Mouse (Mus musculus): ENCODE data around the gene Tmem120b. TPM values are rescaled to one million over a fixed set of nuclear protein-coding genes. Genes with fewer than 3 reads are reported as not detected.
"Not testable (repeated sequence)": the region's sequence is repeated elsewhere in the genome, so short reads cannot be mapped to it uniquely, and the experiment has no call there.

Gene Tmem120b
- polyA plus RNA-seq, 1 experiment from 2014 or later: 10.4 TPM

DNA sequence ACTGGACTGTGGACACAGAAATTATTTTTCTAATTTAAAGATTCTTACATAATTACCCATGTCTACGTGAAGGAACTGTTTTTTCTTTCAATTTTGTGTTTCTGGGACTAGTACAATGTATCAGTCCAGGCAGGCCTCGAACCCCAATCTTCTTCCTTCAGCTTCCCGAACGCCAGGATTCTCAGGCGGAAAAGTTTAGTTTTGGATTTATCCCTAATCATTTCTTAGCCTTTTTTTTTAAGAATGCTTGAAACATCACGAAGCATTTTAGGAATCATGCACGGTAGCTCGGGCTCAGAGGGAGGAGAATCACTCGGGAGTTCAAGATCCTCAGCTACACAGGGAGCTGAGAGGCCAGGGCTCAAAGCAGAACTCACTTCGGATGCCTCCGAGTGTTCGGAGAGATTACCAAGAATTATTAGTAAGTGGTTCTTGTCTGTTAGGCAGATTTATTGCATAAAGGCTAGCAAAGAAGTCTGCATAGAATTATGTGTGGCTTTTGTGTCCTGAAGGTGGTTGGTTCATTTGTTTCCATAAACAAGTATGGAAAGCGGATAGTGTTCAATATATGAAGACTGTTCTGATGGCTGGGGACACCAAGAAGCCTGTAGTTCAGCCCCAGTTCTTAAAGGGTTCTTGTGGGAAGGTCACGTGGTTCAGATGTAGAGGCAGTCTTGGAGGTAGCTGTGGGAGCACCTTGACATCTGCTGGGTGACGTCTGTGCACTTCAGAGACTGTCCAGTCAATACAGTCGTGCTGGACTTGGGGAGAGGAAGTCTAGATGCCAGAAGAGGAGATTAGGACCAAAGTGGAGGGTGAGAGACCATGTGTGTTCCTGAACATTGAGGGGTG, 9.7 kb upstream of the Tmem120b start:
- peaks cover 17% of the 10 kb centered on the region for H3K4me1 ChIP-seq
- WGBS: 51% methylated on average over 16 of the region's 16 CpGs
- H3K36me3 ChIP-seq (replicated peaks): no peaks in the 10 kb centered on the region
- DNase-seq (ENCODE audit: extremely low spot score, low spot score): no peak
- H3K9me3 ChIP-seq: 0 out of 2 replicates have a peak, but pooled peaks cover 4% of the 10 kb centered on the region
- H3K27me3 ChIP-seq (ENCODE audit: poor library complexity, severe bottlenecking): no peaks in the 10 kb centered on the region
- peak overlapping the region; percentile 82 for H3K27ac ChIP-seq
- peak overlapping the region; percentile 50 for H3K4me3 ChIP-seq

DNA sequence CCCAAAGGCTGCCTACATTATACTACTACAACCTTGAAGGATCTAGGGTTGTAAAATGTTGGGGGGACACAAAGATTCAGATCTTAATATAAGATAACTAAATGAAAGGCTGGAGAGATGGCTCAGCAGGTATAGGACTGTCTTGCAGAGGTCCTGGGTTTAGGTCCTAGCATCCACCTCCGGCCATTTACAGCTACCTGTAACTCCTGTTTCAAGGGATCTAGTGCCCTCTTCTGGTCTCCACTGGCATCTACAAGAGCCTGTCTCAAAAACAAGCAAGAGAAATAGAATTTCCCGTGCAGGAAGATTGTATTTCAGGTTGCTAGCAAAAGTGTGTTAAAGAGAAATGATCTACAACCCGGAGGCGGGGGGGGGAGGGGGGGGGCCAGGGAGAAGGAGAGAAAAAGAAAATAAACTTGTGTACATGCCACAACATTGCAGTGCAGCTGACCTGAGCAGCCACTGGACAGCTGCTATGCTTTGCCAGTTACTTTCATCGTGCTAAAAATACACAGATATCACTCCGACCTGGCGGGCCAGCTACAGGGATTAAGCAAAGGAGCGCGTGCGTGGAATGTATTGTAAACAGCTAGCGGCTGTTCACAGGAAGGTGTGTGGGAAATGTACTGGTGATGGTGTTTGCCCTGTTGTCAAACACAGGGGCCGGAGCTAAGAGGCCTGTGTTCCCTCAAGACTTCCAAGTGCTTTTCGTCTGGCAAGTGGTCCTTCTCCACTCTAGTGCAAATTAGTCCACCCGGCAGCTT, 8.3 kb upstream of the Tmem120b start:
- WGBS: 47% methylated on average over 14 of the region's 14 CpGs
- no peaks in the 10 kb centered on the region for H3K27me3 ChIP-seq (ENCODE audit: poor library complexity, severe bottlenecking)
- no peaks in the 10 kb centered on the region for H3K36me3 ChIP-seq (replicated peaks)
- H3K27ac ChIP-seq: no peak overlapping the region
- H3K4me3 ChIP-seq: no peak overlapping the region
- 0 out of 2 replicates have a peak, but pooled peaks cover 4% of the 10 kb centered on the region for H3K9me3 ChIP-seq
- H3K4me1 ChIP-seq: peaks cover 17% of the 10 kb centered on the region
- DNase-seq (ENCODE audit: extremely low spot score, low spot score): no peak

DNA sequence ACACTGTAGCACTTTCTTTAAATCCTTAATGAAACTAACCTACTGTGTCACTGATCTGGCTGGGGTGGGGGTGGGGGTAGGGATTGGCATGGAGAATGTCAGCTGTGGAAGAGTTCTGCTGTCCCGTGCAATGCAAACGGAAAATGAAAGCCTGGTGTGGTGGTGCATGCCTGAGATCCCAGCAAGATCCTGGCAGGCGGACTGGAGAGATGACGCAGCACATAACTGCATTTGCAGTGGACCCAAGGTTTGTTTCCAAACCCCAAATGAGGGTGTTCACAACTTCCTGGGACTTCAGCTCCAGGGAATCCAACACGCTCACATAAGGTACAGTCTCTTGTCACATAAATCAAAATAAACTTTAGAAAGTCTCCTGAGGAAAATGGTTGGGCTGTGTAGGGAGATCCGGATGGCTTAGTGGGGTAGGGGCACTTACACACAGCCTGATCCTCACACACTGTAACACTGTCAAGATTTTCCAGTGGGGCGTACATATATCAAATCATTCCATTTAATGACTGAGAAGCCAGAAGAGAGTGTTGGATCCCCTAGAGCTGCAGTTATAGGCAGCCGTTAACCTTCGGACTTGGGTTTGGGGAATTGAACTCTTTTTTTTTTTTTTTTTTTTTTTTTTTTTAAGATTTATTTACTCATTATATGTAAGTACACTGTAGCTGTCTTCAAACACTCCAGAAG, 7.4 kb upstream of the Tmem120b start:
- WGBS: 83% methylated on average over 9 of the region's 9 CpGs
- Histone ChIP-seq H3K27ac (no peak overlapping the region), H3K4me3 (no peak overlapping the region), H3K36me3 (replicated peaks) (no peaks in the 10 kb centered on the region), H3K9me3 (0 out of 2 replicates have a peak, but pooled peaks cover 4% of the 10 kb centered on the region), H3K4me1 (peaks cover 17% of the 10 kb centered on the region), H3K27me3 (ENCODE audit: poor library complexity, severe bottlenecking) (no peaks in the 10 kb centered on the region)
- no peak for DNase-seq (ENCODE audit: extremely low spot score, low spot score)

DNA sequence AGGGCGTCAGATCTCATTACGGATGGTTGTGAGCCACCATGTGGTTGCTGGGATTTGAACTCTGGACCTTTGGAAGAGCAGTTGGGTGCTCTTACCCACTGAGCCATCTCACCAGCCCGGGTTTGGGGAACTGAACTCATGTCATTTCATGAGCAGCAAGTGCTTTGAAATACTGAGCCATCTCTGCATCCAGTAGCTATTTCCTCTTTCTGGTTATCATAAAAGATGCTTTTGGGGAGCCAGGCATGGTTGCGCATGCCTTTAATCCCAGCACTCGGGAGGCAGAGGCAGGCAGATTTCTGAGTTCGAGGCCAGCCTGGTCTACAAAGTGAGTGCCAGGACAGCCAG, 6.8 kb upstream of the Tmem120b start:
- 76% methylated on average over 6 of the region's 6 CpGs for WGBS
- H3K9me3 ChIP-seq; H3K27ac ChIP-seq; H3K27me3 ChIP-seq (ENCODE audit: poor library complexity, severe bottlenecking); H3K4me3 ChIP-seq; H3K36me3 ChIP-seq (replicated peaks); DNase-seq (ENCODE audit: extremely low spot score, low spot score): not testable (repeated sequence)
- peaks cover 17% of the 10 kb centered on the region for H3K4me1 ChIP-seq

DNA sequence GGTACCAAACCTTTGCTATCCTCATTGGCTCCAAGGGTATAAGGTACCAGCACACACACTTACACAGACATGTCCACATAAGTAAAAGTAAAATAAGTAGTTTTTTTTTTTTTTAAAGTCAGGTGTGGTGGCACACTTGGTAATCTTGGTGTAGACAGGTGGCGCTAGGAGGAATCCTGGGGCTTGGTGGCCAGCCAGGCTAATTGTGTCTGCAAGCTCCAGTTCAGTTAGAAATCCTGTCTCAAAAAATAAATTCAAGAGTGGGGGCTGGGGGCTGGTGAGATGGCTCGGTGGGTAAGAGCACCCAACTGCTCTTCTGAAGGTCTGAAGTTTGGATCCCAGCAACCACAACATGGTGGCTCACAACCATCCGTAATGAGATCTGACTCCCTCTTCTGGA, 5.1 kb upstream of the Tmem120b start:
- 91% methylated on average over 3 of the region's 3 CpGs for WGBS
- no peak overlapping the region for H3K27ac ChIP-seq
- DNase-seq (ENCODE audit: extremely low spot score, low spot score): no peak

DNA sequence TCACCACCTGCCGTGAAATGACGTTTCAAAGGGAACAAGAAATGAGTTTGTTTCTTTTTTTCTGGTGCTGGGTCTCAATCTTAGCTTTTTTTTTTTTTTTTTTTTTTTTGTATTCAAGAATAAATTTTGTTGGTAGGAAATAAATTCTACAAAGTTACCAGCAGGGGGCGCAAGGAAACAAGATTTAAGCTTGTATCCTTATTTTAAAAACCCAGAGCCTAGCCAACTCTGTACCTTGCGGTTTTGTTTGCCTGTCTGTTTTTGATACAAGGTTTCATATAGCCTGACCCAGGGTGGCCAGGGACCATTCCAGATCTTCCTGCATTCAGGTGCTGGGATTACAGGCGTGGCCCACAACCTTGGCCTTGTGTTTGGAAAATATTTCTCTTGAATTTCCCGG, 4.0 kb upstream of the Tmem120b start:
- WGBS: 38% methylated on average over 6 of the region's 6 CpGs
- Histone ChIP-seq H3K27ac (no peak overlapping the region), H3K4me1 (peaks cover 13% of the 10 kb centered on the region), H3K36me3 (replicated peaks) (no peaks in the 10 kb centered on the region), H3K9me3 (no peaks in the 10 kb centered on the region), H3K4me3 (no peak overlapping the region), H3K27me3 (ENCODE audit: poor library complexity, severe bottlenecking) (no peaks in the 10 kb centered on the region)
- DNase-seq (ENCODE audit: extremely low spot score, low spot score): peak; percentile 50

More for the DNA sequence above, 5.1 kb upstream of the Tmem120b start:
- Histone ChIP-seq H3K4me3 (no peak overlapping the region), H3K9me3 (no peaks in the 10 kb centered on the region), H3K4me1 (peaks cover 20% of the 10 kb centered on the region), H3K27me3 (ENCODE audit: poor library complexity, severe bottlenecking) (no peaks in the 10 kb centered on the region), H3K36me3 (replicated peaks) (no peaks in the 10 kb centered on the region)

DNA sequence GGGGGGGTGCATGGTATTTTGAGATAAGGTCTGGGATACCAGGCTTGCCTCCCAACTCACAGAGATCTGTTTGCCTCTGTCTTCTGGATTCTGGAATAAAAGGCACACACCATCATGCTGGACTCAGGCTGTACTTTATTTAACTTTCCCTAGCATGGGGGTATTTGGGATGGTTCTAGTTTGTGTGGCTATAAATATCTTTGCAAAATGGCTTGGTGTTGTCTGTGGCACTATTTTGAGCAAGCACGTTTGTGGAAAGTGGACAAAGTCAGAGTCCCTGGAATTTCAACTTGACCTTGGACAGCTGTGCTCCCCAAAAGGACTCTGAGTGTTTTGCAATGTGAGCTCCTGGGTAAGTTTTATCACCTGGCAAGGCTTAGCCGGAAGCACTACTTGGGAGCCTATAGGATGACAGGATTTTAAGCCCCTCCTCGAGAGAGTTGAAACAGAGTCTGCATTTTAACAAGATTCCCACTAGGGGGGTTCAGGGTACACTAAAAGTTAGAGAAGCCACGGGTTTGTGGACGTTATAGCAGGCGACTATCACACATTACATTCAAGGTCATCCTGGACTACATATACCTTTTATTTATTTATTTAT, 720 bp upstream of the Tmem120b start:
- 0 out of 2 replicates have a peak, but pooled peaks cover 2% of the 10 kb centered on the region for H3K9me3 ChIP-seq
- no peaks in the 10 kb centered on the region for H3K36me3 ChIP-seq (replicated peaks)
- H3K27ac ChIP-seq: no peak overlapping the region
- 40% methylated on average over 6 of the region's 6 CpGs for WGBS
- H3K4me1 ChIP-seq: peaks cover 3% of the 10 kb centered on the region; the same call in 1 of the 2 replicates
- no peak for DNase-seq (ENCODE audit: extremely low spot score, low spot score)
- H3K4me3 ChIP-seq: no peak overlapping the region
- H3K27me3 ChIP-seq (ENCODE audit: poor library complexity, severe bottlenecking): no peaks in the 10 kb centered on the region

DNA sequence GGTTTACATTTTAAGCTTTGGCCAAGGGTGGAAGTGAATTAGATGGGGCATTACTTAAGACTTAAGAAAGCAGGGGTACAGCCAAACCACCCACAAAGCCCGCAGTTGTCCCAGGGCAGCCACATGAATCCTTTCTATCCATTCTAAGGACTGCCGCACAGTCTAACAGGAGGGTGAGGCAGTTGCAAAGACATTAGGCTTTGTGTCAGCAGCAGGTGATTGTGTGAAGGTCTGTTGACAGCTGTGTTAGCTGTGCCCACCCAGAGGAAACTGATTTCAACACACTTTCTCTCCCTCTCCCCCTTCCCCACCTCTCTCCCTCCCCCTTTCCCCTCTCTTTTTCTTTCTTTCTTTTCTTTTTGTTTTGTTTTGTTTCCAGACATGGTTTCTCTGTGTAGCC, 499 bp downstream of the Tmem120b start:
- H3K4me1 ChIP-seq: peaks cover 3% of the 10 kb centered on the region; the same call in 1 of the 2 replicates

DNA sequence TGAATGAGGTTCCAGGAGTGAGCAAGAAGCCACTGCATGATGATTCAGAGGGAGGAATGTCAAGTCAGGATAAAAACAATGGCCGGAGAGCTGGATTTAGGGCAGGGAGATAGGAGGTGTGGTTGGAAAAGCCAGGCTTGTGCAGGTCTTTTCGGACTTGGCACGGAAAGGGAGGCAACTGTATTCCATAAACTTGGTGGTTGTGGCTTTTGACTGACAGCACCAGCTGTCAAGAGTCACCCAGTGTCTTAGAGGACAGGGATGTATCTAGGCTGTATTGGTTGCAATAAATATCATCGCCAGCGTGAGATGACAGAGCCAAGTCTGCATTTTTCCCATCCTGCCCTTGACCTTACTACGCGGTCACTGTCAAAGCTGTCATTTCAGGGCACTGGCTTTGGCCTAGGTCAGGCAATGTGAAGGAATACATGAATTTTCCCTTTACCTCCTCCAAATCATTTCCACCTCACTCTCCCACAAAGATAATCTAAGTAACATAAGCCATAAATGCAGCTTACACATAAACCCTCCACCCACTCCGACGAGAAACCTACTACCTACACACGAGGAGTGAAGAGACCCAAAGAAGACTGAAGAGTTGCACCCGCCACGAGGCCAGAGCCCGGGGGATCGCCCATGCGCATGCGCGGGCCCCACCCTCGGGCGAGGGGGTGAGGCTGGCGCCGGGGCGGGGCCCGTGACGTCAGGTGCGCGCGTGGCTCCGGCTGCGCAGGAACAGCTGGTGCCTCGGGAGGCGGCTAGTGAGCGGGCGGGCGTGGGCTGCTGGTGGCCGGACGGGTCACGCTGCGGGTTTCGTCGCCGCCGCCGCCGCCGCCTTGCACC, 7.6 kb downstream of the Tmem120b start:
- peaks cover 29% of the 10 kb centered on the region for H3K4me1 ChIP-seq
- H3K36me3 ChIP-seq (replicated peaks): no peaks in the 10 kb centered on the region
- H3K27ac ChIP-seq: peak overlapping the region; percentile 86
- H3K9me3 ChIP-seq: peaks cover 3% of the 10 kb centered on the region; the same call in 1 of the 2 replicates
- H3K27me3 ChIP-seq (ENCODE audit: poor library complexity, severe bottlenecking): peaks cover 10% of the 10 kb centered on the region
- peak overlapping the region; percentile 91 for H3K4me3 ChIP-seq
- peak; percentile 86 for DNase-seq (ENCODE audit: extremely low spot score, low spot score)
- 8% methylated on average over 45 of the region's 45 CpGs for WGBS

More for the DNA sequence above, 499 bp downstream of the Tmem120b start:
- Histone ChIP-seq H3K27ac (no peak overlapping the region), H3K36me3 (replicated peaks) (no peaks in the 10 kb centered on the region), H3K9me3 (0 out of 2 replicates have a peak, but pooled peaks cover 2% of the 10 kb centered on the region), H3K4me3 (no peak overlapping the region), H3K27me3 (ENCODE audit: poor library complexity, severe bottlenecking) (no peaks in the 10 kb centered on the region)
- no peak for DNase-seq (ENCODE audit: extremely low spot score, low spot score)
- 96% methylated on average over 2 of the region's 2 CpGs for WGBS

DNA sequence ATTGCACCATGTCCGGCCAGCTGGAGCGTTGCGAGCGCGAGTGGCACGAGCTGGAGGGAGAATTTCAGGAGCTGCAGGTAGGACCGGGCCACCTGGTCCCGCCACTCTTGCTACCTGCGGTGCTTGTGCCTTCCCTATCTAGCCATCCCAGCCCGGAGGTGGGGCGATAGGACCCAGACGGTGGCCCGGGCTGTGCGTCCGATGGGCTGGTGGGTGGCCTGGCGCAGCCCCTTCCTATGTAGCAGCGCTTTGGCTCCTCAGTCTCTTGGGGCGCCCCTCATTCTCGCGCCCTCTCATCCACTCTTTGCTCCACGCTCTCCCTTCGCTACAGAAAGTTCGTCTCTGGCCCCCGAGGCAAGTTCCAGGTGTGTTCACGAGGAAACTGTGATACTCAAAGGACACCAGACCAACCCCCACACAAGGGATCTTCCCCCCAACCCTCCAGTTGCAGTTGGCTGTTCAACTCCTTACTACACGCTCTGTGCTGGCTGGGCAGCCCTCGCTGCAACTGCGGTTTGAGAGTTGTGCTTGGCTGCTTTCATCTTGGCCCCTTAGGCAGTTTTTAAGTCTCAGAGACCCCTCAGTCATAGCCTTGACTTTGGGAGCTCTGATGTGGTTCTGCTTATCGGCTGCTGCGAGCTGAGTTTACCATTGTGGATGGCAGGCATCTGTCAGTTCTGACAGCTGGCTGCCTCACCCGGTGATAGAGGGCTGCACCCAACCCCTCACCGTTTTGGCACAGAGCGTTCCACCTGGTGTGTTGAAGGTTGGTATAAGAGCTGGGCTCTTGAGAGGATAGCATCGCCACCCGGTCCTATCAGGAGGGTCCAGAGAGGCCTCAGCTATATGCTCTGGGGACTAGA, 8.4 kb downstream of the Tmem120b start:
- Histone ChIP-seq H3K9me3 (peaks cover 3% of the 10 kb centered on the region; the same call in 1 of the 2 replicates), H3K36me3 (replicated peaks) (no peaks in the 10 kb centered on the region), H3K27ac (peak overlapping the region; percentile 86), H3K4me3 (peak overlapping the region; percentile 91), H3K27me3 (ENCODE audit: poor library complexity, severe bottlenecking) (peaks cover 10% of the 10 kb centered on the region), H3K4me1 (peaks cover 29% of the 10 kb centered on the region)
- WGBS: 6% methylated on average over 35 of the region's 35 CpGs
- no peak for DNase-seq (ENCODE audit: extremely low spot score, low spot score)

DNA sequence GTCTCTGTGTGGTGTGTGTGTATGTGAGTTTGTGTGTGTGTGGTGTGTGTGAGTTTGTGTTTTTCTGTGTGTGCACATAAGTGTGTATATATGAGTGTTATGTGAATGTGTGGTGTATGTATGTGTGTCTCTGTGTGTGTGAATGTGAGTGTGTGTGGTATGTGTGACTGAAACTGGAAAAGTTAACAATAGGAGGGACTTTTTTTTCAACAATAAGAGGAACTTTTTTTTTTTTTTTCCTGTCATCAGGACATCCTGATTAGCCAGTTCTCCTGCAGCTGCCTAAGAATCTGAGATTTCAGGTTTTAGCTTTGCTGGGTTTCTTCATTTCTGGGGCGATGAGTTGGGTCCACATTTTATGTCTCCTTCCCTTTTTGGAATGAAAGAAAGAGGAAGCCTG, 11.4 kb downstream of the Tmem120b start:
- no peak for DNase-seq (ENCODE audit: extremely low spot score, low spot score)
- H3K27ac ChIP-seq: 0 out of 2 replicates have a peak overlapping the region, but pooled peaks have one; percentile 3

More for the DNA sequence above, 11.4 kb downstream of the Tmem120b start:
- Histone ChIP-seq H3K36me3 (replicated peaks) (no peaks in the 10 kb centered on the region), H3K9me3 (peaks cover 3% of the 10 kb centered on the region; the same call in 1 of the 2 replicates), H3K4me3 (no peak overlapping the region), H3K4me1 (peaks cover 29% of the 10 kb centered on the region), H3K27me3 (ENCODE audit: poor library complexity, severe bottlenecking) (peaks cover 10% of the 10 kb centered on the region)
- 100% methylated on average over 1 of the region's 1 CpGs for WGBS

Measured in forebrain, embryonic 10.5 days (tissue).